Mouse (Mus musculus): ENCODE measurements around the gene Lpar1.

- TF ChIP-seq POLR2A (IDR thresholded peaks at IDR 0.05; ENCODE audit: extremely low read depth, insufficient read depth, low read length) (no peak), CTCF (IDR thresholded peaks at IDR 0.05; ENCODE audit: extremely low read depth, insufficient read depth, low read length) (no peak)
Measured at GRCm38 (mm10) chr4:58535754-58536153, 17.9 kb downstream of the Lpar1 start.

All from cortical plate, adult 2 months (tissue).